Mouse (Mus musculus) brown adipose tissue, adult 24 weeks (tissue): ENCODE measurements at regions not wholly inside any gene's neighbourhood (a gene's known extent, or its start where the extent isn't known, plus 50 kb on each side); places are given as distances from the start of the nearest gene placed in this dataset.

Experiments
- H3K27ac ChIP-seq: fragments of 200-500 bp; replicated peaks from 2 replicates; pipeline ENCODE4 v1.5.1; 2012; ENCODE audit warnings: low read depth, mild to moderate bottlenecking, low read length
- H3K4me1 ChIP-seq: fragments of 200-500 bp; 2 replicates; pipeline ENCODE4 v1.6.1; 2012; ENCODE audit warnings: low read length, mixed read lengths; ENCODE audit not compliant: control insufficient read depth, insufficient read depth, insufficient read length
- H3K4me3 ChIP-seq: fragments of 200-500 bp; 2 replicates; pipeline ENCODE4 v1.5.1; 2012; ENCODE audit warnings: low read depth, mild to moderate bottlenecking, low read length, moderate library complexity; ENCODE audit not compliant: insufficient read depth

DNA sequence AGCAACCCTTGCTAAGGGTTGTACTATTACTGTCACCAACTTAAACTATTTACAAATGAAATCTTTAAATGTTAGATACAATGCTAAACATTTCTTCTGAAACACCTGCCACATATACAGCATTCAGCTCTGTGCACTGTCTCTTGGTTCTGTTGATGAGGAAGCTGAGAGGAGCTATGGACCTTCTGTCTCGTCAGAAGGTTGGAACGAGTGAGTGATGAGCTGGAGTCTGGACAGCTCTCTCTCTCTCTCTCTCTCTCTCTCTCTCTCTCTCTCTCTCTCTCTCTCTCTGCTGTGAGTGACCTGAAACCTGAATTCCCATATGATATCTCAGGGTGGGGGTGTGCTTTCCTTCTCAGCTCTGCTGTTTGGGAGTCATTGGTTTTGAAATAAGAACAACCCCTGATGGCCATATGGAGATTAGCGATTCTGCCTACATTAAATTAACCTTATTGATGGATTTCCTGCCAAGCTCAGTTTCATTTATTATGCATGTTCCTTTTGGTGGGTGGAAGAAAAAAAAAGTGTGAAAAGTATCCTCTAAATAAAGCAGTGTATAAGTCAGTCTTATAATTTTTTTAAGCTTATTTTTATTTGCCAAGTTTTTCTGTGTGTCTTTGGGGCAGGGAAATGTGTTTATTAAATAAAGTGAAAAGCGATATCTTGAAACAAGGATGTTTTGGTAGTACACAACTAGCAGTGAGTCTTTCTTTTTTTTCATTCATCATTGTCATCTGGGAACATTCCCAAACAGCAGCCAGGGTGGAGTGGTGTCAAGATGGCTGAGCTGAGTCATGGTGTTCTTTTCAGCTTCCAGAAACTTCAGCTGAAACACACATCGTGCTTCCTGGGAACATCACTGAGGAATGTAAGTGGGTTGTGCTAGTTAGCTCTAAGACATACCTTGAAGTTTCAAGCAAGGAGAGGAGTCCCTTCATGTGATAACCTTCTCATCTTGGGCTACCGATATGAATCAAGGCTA, 150.5 kb upstream of the Pfn2 start:
- H3K4me3 ChIP-seq, result no peak overlapping the region
- no peaks in the 10 kb centered on the region for H3K4me1 ChIP-seq
- no peak overlapping the region for H3K27ac ChIP-seq

DNA sequence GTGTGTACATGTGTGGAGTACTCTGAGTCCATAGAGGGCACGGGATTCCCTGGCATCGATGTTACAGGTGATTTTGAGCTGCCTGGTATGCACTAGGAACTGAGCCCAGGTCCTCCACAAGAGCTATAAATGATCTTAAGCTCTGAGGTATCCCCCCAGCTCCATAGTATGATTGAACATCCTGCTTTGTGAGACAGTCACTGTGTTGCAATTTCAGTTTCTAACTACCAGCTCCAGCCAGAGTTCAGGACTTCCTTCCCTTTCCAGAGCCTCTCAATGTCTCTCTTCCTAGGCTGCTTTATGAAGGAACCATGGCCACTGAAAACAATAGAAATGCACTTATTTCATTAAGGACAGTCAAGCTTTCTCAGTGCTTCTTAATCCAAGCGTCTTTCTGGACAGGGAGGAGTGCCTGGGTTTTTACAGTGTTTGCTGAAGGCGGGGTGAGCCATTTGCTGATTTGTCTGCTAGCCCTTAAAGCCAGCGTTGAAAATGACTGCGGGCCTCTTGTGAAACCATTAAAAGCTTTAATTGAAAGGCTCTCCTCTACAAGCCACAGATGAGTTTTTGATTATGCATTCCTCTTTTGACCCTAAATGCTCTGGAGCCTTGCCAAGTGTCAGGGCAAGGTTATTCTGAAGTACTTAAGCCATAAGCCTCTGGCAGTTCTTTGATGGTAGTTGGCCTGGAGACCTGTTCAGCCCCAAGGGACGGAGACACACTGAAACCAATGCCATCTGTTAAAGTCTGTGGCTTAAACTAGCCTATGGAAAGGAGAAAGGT, 155.1 kb upstream of the Pfn2 start:
- Histone ChIP-seq H3K27ac (no peak overlapping the region), H3K4me3 (no peak overlapping the region), H3K4me1 (no peaks in the 10 kb centered on the region)

DNA sequence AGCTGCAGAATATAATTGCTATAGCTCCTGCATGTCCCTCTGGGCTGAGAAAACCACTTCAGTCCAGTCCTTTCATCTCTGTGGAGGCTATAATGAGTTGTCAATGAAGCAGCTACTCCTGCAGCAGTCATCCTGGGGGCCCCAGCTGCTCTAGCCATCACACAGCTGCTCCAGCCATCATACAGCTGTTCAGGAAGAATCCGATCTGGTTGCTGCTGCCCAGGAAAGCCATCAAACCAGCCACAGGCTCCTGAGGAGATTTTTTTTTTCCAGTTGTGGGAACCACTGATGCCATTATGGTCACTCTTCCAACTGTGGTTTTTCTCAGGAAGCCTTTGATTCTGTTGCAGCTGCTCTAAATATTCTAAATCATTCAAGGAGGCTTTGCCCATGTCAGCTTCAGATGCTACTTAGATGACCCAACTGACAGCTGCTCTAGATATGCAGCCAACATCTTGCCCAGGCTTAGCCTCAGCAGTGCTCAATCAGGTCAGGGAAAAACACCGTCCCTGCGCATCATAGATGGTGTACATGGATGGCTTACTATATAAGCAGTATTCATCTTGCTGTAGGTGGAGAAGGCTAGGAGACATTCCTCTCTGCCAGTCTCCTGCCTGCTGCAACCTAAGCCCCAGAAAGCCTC, 177.0 kb upstream of the Pfn2 start:
- Histone ChIP-seq H3K4me1 (no peaks in the 10 kb centered on the region), H3K27ac (no peak overlapping the region), H3K4me3 (no peak overlapping the region)

DNA sequence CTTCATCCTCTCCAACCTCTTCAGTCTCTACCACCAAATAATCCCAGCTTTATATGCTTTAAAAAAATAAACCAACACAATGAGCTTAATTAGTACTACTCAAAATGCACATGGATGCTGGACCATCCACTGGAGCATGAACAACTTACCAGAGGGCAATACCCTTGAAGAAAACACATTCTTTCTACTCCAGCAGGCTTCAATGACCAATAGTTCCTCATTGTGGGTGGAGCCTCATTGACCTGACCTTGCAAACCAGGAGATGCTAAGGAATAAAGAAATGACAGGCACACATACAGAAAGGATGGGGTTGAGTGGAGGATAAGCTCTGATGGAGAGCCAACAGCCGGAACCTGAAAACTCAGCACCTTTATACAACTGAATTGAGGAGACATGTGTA, 201.7 kb upstream of the Pfn2 start:
- no peak overlapping the region for H3K4me3 ChIP-seq
- no peaks in the 10 kb centered on the region for H3K4me1 ChIP-seq
- no peak overlapping the region for H3K27ac ChIP-seq

DNA sequence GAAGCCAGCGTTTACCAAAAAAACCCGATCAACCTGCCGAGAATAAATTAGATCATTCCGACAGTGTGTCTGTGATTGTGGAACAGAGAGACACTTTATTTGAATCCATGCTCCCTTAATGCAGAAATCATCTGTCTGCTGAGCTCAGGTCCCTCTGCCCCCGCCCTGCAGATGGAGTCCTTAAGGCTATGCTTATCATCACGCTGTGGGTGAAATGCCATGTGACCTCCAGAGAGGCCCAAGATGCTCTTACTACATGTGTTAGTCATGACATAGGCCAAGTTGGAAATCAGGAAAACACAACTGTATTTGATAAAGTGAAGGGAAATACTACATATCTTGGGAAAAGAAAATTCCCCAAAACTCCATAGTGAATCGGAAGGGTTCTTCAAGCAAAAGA, 206.8 kb upstream of the Pfn2 start:
- Histone ChIP-seq H3K4me1 (no peaks in the 10 kb centered on the region), H3K27ac (no peak overlapping the region), H3K4me3 (no peak overlapping the region)

DNA sequence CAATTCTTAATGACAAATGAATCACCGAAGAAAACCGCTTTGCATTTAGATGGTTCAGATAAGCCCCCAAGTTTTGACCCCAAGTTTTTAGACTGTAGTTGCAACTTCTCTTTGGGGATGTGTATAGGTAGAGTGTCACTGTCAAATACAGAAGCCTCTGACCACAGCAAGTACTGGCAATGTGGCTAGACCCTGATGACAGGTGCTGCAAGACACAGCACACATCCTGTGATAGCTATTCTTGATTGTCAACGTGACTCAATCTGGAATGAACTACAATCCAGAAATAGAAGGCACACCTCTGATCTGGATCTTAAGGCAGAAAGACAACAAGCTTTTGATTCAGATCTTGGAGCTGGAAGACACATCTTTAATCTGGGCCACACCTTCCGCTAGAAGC, 207.3 kb upstream of the Pfn2 start:
- H3K27ac ChIP-seq, result no peak overlapping the region
- no peaks in the 10 kb centered on the region for H3K4me1 ChIP-seq
- H3K4me3 ChIP-seq, result no peak overlapping the region

DNA sequence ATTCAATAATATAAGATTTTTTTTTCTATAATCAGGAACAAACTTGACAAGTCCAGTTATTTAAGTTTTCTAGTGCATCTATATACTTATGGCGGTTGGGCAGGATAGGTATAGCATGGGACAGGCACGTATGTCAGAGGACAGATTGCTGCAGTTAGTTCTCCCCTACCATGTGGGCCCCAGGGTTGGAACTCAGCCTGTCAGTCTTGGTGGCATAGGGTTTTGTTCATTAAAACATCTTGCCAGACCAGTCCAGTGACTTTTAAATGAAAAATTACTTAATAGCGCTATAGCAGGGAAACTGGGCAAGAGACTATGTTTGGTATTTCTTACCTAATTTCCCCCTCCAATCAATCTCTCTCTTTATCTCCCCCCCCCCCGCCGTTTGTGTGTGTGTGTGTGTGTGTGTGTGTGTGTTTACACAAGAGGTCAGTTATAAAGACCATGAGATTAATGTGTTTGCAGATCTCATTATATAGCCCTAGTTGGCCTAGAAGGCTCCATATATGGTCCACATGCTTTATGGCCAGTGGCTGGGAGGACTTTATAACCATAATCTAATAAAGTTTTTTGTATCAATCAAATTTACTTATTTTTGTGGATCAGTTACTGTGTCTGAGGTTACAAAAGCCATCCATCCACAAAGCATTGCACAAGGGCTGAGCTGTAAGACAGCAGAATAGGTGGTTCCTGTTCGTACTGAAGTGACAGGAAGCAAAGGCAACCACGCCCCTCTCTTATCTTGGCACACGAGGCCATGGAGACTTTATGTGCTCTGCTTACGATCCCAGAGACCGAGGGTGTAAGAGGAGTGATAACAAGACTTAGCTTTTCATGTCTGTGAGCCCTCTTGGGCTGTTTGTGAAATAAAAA, 208.5 kb upstream of the Pfn2 start:
- Histone ChIP-seq H3K4me1 (no peaks in the 10 kb centered on the region), H3K27ac (no peak overlapping the region), H3K4me3 (no peak overlapping the region)

DNA sequence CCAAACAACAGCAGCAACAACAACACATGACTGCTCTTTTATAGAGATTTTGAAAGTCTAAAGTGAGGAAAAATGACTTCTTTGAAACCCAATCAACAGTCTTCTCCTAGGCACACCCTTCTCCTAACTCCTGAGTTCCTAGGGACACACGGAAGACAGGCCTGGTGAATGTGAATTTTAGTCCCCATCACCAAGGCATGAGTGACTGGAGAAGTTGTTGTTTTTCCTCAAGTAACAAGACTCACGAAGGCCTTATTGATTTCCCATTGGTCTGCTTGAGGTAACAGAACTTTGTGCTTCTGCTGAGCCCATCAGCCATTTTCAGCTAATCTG, 209.2 kb upstream of the Pfn2 start:
- Histone ChIP-seq H3K27ac (no peak overlapping the region), H3K4me3 (no peak overlapping the region), H3K4me1 (no peaks in the 10 kb centered on the region)

DNA sequence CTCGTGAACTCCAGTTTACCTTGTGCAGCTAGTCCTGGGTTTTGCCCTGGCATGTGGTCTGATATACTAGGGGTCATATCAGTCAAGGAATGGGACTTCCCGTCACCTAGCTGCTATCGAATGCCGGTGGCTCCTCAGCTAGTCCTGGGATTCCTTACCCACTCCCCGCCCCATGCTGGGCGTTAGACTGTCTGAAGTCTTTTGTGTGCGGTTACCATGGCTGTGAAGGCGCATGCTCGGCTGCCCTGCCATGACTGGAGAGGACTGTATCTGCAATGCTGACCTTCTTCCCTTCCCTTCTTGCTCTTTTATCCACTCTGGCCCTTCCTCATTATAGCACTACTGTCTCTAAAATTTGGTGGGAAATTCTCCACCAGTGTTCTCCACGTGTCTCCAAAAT, 210.3 kb upstream of the Pfn2 start:
- no peak overlapping the region for H3K27ac ChIP-seq
- no peaks in the 10 kb centered on the region for H3K4me1 ChIP-seq
- no peak overlapping the region for H3K4me3 ChIP-seq

DNA sequence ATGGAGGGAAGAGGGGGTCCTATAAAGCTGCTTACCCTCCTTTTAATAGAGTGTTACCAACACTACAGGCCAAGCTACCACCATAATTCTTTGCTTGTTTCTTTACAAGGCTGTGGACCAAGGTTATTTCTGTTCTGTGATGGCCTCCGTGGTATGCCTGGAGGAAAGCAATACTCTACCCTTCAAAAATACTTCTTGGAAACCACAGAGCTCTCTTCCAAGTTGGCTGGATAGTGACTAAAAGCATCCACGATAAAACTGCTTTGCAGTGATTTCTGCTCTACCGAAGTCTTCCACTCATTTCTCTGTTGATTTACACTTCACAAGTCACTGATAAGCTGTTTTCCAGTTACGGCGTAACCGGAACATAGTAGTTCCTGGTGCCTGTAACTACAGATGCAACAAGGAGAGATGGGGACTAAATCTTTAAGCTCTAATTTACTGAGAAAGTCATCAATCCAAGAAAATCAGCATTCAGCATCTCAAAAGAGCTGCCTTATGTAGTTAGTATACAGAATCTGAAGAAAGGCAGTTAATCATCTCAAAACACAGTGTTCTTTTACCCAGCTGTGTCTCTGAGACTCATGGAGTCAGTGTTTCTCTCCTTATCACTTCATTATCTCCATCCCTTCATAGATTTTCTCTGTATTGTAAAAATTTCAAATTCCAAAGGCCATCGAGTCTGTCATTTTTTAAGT, 216.1 kb upstream of the Pfn2 start:
- no peak overlapping the region for H3K27ac ChIP-seq
- no peak overlapping the region for H3K4me3 ChIP-seq
- H3K4me1 ChIP-seq, result no peaks in the 10 kb centered on the region

DNA sequence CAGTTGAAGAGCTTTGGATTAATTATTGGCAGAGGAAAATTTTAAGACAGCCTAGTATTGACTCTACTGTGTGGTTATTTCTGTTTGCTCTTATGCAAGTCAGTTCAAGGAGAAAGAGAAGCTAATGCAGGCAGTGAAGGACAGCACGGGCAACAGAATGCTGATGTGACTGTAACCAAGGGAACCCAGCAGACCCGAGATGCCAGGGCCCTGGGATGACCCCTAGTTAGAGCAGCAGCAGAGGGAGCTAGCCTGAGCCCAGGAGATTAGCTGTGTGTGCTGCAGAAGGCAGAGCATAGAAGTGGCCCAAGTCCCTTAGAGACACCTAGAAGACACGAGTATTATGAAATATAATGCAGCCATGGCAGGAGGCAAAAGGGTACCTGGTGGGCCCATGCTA, 223.7 kb upstream of the Pfn2 start:
- no peaks in the 10 kb centered on the region for H3K4me1 ChIP-seq
- no peak overlapping the region for H3K27ac ChIP-seq
- no peak overlapping the region for H3K4me3 ChIP-seq

DNA sequence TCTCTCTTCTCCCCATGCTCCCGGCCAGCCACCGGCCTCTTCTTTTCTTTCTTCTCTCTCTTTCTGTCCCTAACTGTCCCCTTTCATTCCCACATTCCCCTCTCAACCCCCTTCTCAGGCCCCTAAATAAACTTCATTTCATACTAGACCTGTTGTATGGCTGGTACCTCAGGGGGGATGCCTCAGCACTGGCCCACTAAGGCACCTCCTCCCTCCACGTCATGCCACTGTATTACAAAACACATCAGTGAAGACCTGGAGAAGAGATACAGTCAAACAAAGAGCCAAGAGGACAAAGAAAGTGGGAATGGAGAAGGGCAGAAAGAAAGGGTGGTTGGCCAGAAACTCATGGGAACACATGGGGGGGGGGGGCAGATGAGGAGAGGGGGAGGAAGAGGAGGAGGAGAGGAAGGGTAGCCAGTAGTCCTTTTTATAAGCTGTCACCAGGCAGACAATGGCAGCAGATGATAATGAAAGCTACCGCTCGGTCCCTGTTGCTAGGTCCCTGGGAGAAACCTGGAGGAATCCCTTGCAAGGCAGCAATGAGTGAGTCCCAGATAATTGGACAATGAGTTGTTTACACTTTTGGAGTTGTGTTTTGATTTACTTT, 224.5 kb upstream of the Pfn2 start:
- no peak overlapping the region for H3K4me3 ChIP-seq
- no peak overlapping the region for H3K27ac ChIP-seq
- H3K4me1 ChIP-seq, result no peaks in the 10 kb centered on the region

DNA sequence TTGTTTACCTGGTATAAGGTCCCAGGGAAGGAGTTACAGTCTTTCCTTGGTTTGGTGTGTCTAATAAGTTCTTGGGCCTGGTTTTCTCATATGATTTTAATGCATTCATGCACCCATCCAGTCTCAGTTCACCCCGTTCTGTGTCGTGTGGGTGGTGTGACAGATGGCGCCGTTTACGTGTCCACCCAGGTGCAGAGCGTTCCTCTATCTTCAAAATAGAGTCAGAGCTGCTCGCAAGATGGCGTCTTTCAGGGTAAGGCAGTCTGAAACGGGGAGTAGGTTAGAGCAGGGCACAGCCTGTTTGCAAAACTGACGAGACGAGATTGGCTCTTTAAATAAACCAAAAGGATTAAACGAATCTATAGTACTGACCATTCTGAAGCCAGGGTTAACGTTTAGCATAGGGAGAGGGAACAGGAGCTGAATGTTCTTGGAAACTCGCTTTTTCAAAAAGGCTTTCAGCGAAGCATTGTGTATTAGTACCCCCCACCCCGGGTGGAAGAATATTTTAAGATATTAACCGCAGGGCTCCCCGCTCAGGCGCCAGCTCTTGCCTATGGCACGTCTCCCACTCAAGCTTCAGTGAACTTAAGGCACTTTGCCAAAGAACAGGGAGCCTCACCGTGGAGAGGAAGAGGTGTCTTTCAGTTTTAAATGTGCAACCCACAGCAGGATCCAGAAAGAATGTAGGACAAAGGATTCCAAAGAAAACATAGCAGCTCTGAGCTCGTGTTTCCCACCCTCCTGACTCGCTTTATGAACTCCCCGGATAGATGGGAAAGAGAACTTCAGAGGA, 241.7 kb upstream of the Pfn2 start:
- no peak overlapping the region for H3K4me3 ChIP-seq
- no peak overlapping the region for H3K27ac ChIP-seq
- no peaks in the 10 kb centered on the region for H3K4me1 ChIP-seq
